Mouse (Mus musculus) layer of hippocampus, postnatal 14 days (tissue): ENCODE measurements around the gene Cilp2. TPM values are rescaled to one million over a fixed set of nuclear protein-coding genes. Genes with fewer than 3 reads are reported as not detected.

Experiments
- total RNA-seq, 2 experiments: library from RNA; stranded (reverse); gene quantifications; 2 replicates each; pipeline ENCODE4 v1.2.3; 2021

The Cilp2 gene
- total RNA-seq, 2 experiments from 2014 or later: 1.6 to 2.4 TPM

Other genes starting within 250 kb of the Cilp2 start
- gene Zfp964, start 233.2 kb downstream of the Cilp2 start, total RNA-seq: 1 to 10 TPM; 3.6 to 4.1 TPM
- 10 to 100 TPM; 14.8 to 16.3 TPM for gene Zfp869, start 177.0 kb downstream of the Cilp2 start, total RNA-seq
- gene Zfp963, start 137.7 kb downstream of the Cilp2 start, total RNA-seq: 1 to 10 TPM; 4.1 to 5.2 TPM
- 1 to 10 TPM in 1 of 2 experiments, under 1 TPM in 1; 0.81 to 1.8 TPM for gene Gm20422, start 112.8 kb downstream of the Cilp2 start, total RNA-seq
- gene Atp13a1, start 96.5 kb downstream of the Cilp2 start, total RNA-seq: 10 to 100 TPM; 44.3 to 44.5 TPM
- gene Zfp866, start 96.5 kb downstream of the Cilp2 start, total RNA-seq: 10 to 100 TPM; 29.8 to 30.4 TPM
- 10 to 100 TPM; 19.2 to 20.5 TPM for gene Gmip, start 79.0 kb downstream of the Cilp2 start, total RNA-seq
- 1 to 10 TPM in 1 of 2 experiments, under 1 TPM in 1; 0.74 to 1.0 TPM for gene Lpar2, start 65.3 kb downstream of the Cilp2 start, total RNA-seq
- 10 to 100 TPM; 17.1 to 19.7 TPM for gene Pbx4, start 55.2 kb downstream of the Cilp2 start, total RNA-seq
- under 1 TPM; 0.25 to 0.48 TPM for gene Tssk6, start 14.5 kb upstream of the Cilp2 start, total RNA-seq
- 100 to 1,000 TPM; 152 to 159 TPM for gene Ndufa13, start 14.9 kb upstream of the Cilp2 start, total RNA-seq
- 10 to 100 TPM; 19.8 to 24.6 TPM for gene Yjefn3, start 15.0 kb upstream of the Cilp2 start, total RNA-seq
- gene Gatad2a, start 108.7 kb upstream of the Cilp2 start, total RNA-seq: 10 to 100 TPM; 30.7 to 38.7 TPM
- gene Mau2, start 155.0 kb upstream of the Cilp2 start, total RNA-seq: 10 to 100 TPM; 81.4 to 85.3 TPM
- 10 to 100 TPM; 50.5 to 57.3 TPM for gene Sugp1, start 155.1 kb upstream of the Cilp2 start, total RNA-seq
- gene Tm6sf2, start 185.2 kb upstream of the Cilp2 start, total RNA-seq: 1 to 10 TPM; 1.9 to 3.1 TPM
- 10 to 100 TPM; 29.7 to 35.4 TPM for gene Hapln4, start 195.8 kb upstream of the Cilp2 start, total RNA-seq
- 100 to 1,000 TPM; 371 to 387 TPM for gene Ncan, start 233.2 kb upstream of the Cilp2 start, total RNA-seq
- gene Nr2c2ap, start 243.6 kb upstream of the Cilp2 start, total RNA-seq: 10 to 100 TPM; 26.9 to 31.2 TPM